In the genomic region with DNA sequence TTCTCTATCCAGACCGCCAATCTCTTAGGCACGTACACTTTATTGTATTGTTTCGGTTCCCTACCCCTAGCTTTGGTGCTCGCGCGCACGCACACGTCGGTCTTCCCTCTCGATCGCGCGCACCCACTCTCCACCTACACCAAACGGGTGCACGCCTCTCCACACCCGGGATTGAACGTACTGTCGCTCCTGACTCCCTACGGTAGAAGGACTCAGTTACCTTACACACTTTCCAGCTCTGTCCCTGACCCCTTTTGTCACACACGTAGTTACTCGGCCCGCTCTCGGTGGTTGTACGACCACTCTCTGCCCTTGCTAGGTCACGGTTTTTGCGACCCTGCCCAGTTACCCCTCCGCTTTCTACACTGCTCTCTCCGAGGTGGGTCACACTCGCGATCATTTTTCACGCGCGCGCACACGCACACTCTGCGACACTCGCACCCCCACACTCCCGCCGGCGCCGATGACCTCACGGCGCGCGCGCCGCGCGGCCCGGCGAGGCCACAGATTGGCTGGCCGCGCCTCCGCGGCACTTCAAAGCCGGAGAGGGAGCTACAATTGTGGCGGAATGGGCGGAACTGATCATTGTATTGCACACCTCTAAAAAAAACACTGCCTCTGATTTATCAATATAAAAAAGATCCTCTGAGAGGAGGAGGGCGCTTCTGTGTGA, we compare ENCODE assay signal across 8 mouse cellular contexts. TPM values are rescaled to one million over a fixed set of nuclear protein-coding genes. Genes with fewer than 3 reads are reported as not detected.
DNase-seq lines count a peak whose midpoint lies in the region; ATAC-seq lines count a peak whose summit lies in the region.

No protein-coding gene starts in this region.

- H3K36me3 ChIP-seq in heart, embryonic 10.5 days, result no peaks in the 10 kb centered on the region
- H3K36me3 ChIP-seq in hindbrain, embryonic 16.5 days (ENCODE audit: control insufficient read depth, insufficient read depth, low read length), result no peaks in the 10 kb centered on the region
- no peaks in the 10 kb centered on the region for H3K36me3 ChIP-seq in stomach, embryonic 16.5 days (ENCODE audit: control insufficient read depth, insufficient read depth, low read length)

- H3K27me3 ChIP-seq in heart, embryonic 10.5 days (ENCODE audit: insufficient read depth, poor library complexity, severe bottlenecking), result peaks cover 92% of the 10 kb centered on the region
- peaks cover 31% of the 10 kb centered on the region for H3K27me3 ChIP-seq in hindbrain, embryonic 16.5 days (replicated peaks; ENCODE audit: control insufficient read depth, insufficient read depth, low read length)
- H3K27me3 ChIP-seq in stomach, embryonic 16.5 days (ENCODE audit: control insufficient read depth, insufficient read depth, low read length), result peaks cover 81% of the 10 kb centered on the region

- peak overlapping the region; percentile 63 for H3K4me2 ChIP-seq in hindbrain, embryonic 16.5 days (ENCODE audit: low read length)
- peak overlapping the region; percentile 85 for H3K4me2 ChIP-seq in stomach, embryonic 16.5 days (ENCODE audit: low read depth, low read length)

- peaks cover 30% of the 10 kb centered on the region for H3K4me1 ChIP-seq in heart, embryonic 10.5 days
- H3K4me1 ChIP-seq in hindbrain, embryonic 16.5 days (ENCODE audit: control insufficient read depth, insufficient read depth, low read depth, low read length), result peaks cover 10% of the 10 kb centered on the region
- H3K4me1 ChIP-seq in stomach, embryonic 16.5 days (ENCODE audit: control insufficient read depth, insufficient read depth, low read length), result peaks cover 11% of the 10 kb centered on the region

- peak; percentile 68 for ATAC-seq in CD4-positive, CD25-positive, alpha-beta regulatory T cell, adult 4 months
- peak; percentile 47 for ATAC-seq in hindbrain, embryonic 16.5 days
- ATAC-seq in stomach, embryonic 16.5 days (ENCODE audit: insufficient read depth, low FRiP score), result peak; percentile 19; the same call in 1 of the 2 replicates

- H3K4me3 ChIP-seq in heart, embryonic 10.5 days, result peak overlapping the region; percentile 68
- H3K4me3 ChIP-seq in hindbrain, embryonic 16.5 days (ENCODE audit: low read length), result peak overlapping the region; percentile 43
- peak overlapping the region; percentile 47 for H3K4me3 ChIP-seq in stomach, embryonic 16.5 days (replicated peaks; ENCODE audit: low read length)

- under 1% methylated on average over 59 of the region's 59 CpGs for WGBS in heart, embryonic 10.5 days
- WGBS in hindbrain, embryonic 16.5 days, result under 1% methylated on average over 59 of the region's 59 CpGs
- WGBS in stomach, embryonic 16.5 days, result under 1% methylated on average over 59 of the region's 59 CpGs

- H3K9ac ChIP-seq in hindbrain, embryonic 16.5 days (ENCODE audit: low read depth, low read length), result peak overlapping the region; percentile 50; the same call in 1 of the 2 replicates
- H3K9ac ChIP-seq in stomach, embryonic 16.5 days (ENCODE audit: low read length), result peak overlapping the region; percentile 31; the same call in 1 of the 2 replicates

- no peaks in the 10 kb centered on the region for H3K9me3 ChIP-seq in heart, embryonic 10.5 days
- no peaks in the 10 kb centered on the region for H3K9me3 ChIP-seq in hindbrain, embryonic 16.5 days (ENCODE audit: control insufficient read depth, low read length)
- H3K9me3 ChIP-seq in stomach, embryonic 16.5 days (replicated peaks; ENCODE audit: control insufficient read depth, low read length), result no peaks in the 10 kb centered on the region

- DNase-seq in heart, embryonic 10.5 days (ENCODE audit: low spot score), result no peak
- DNase-seq in heart, postnatal 25 days (ENCODE audit: low spot score), result no peak
- peak; percentile 81 for DNase-seq in embryo, embryonic 9.5 days (ENCODE audit: extremely low spot score)
- peak; percentile 12 to 55 for DNase-seq in lung, postnatal 4 days
- DNase-seq in T-cell, adult 2 months (ENCODE audit: low spot score), result no peak

- intact Hi-C loops in heart, postnatal 25 days (cut with DNase I), result no loop called here

- no peak overlapping the region for H3K27ac ChIP-seq in heart, embryonic 10.5 days
- no peak overlapping the region for H3K27ac ChIP-seq in hindbrain, embryonic 16.5 days (ENCODE audit: low read depth, low read length)
- no peak overlapping the region for H3K27ac ChIP-seq in stomach, embryonic 16.5 days (ENCODE audit: low read length)

RNA-seq across cellular contexts. Expression of a gene that starts 0.7 kb away (rescaled TPM):
- polyA plus RNA-seq in heart, embryonic 10.5 days (2016; fragmentation: Nextera tagmentation; extraction: Ambion mirVana), result 0.07 and 0.46 TPM in 2 replicates
- total RNA-seq in heart, postnatal 25 days (2021), result not detected
- polyA plus RNA-seq in CD4-positive, CD25-positive, alpha-beta regulatory T cell, adult 4 months (2017; shearing (Covaris generic)), result not detected
- polyA plus RNA-seq in hindbrain, embryonic 16.5 days (2015; fragmentation: Nextera tagmentation; extraction: Ambion mirVana), result 1.6 and 2.5 TPM in 2 replicates
- 0.03 and 0.12 TPM in 2 replicates for polyA plus RNA-seq in stomach, embryonic 16.5 days (2015; fragmentation: Nextera tagmentation; extraction: Ambion mirVana)

Comparison
In these comparisons a context has a peak if more than half of its experiments do, and no peak if none do; other contexts are left out.
1. DNase-seq: peak in embryo, embryonic 9.5 days (single experiment) and lung, postnatal 4 days (2 of 2); none in heart, embryonic 10.5 days (single experiment), heart, postnatal 25 days (single experiment) and T-cell, adult 2 months (single experiment).
2. Peak in every context shown above with its lines, with median percentiles within 50 percentile points of each other: H3K4me3 ChIP-seq and ATAC-seq.